Mouse (Mus musculus) midbrain, embryonic 14.5 days (tissue): Measurements from ENCODE around the gene Dsel. TPM values are rescaled to one million over a fixed set of nuclear protein-coding genes. Genes with fewer than 3 reads are reported as not detected.

Experiments used
- ATAC-seq: fragments of 200-750 bp; cut with Nextera tagmentation; 2 replicates; pipeline ENCODE4 v1.8.0; 2017; ENCODE audit warnings: moderate number of reproducible peaks, moderate library complexity; ENCODE audit not compliant: low FRiP score, low TSS enrichment
- DNase-seq: peaks from one replicate; pipeline ENCODE4 v3.0.0-alpha.2; 2015
- H3K27ac ChIP-seq: fragments of 300-500 bp; sonication (generic); replicated peaks from 2 replicates; pipeline ENCODE4 v1.5.1; 2014; ENCODE audit warnings: mild to moderate bottlenecking, low read depth, low read length, moderate library complexity
- H3K27me3 ChIP-seq: fragments of 300-500 bp; sonication (generic); 2 replicates; pipeline ENCODE4 v1.6.1; 2014; ENCODE audit warnings: low read length, control low read depth, mixed read lengths; ENCODE audit not compliant: control insufficient read depth, insufficient read depth
- H3K36me3 ChIP-seq: fragments of 300-500 bp; sonication (generic); 2 replicates; pipeline ENCODE4 v1.6.1; 2014; ENCODE audit warnings: low read length, control low read depth; ENCODE audit not compliant: control insufficient read depth, insufficient read depth
- H3K4me1 ChIP-seq: fragments of 300-500 bp; sonication (generic); 2 replicates; pipeline ENCODE4 v1.6.1; 2014; ENCODE audit warnings: mild to moderate bottlenecking, antibody characterized with exemption, low read length, control low read depth; ENCODE audit not compliant: control insufficient read depth, insufficient read depth
- H3K4me2 ChIP-seq: fragments of 300-500 bp; sonication (generic); 2 replicates; pipeline ENCODE4 v1.6.1; 2014; ENCODE audit warnings: mild to moderate bottlenecking, low read length, moderate library complexity
- H3K4me3 ChIP-seq: fragments of 300-500 bp; sonication (generic); replicated peaks from 2 replicates; pipeline ENCODE4 v1.5.1; 2014; ENCODE audit warnings: low read depth, low read length
- H3K9ac ChIP-seq: fragments of 300-500 bp; sonication (generic); replicated peaks from 2 replicates; pipeline ENCODE4 v1.6.1; 2014; ENCODE audit warnings: mild to moderate bottlenecking, low read length, moderate library complexity
- H3K9me3 ChIP-seq: fragments of 300-500 bp; sonication (generic); 2 replicates; pipeline ENCODE4 v1.6.1; 2016; ENCODE audit warnings: low read length, control low read depth, mixed read lengths; ENCODE audit not compliant: control insufficient read depth
- WGBS: fragments of 180-500 bp; shearing (Covaris S2); extraction: QIAGEN DNeasy Blood & Tissue Kit; methylation state at CpG from one replicate; pipeline ENCODE4 v1.1.7; 2014; 5-methylcytosine and 5-hydroxymethylcytosine counted together
- polyA plus RNA-seq: library from polyadenylated mRNA; unstranded; fragments of >200 nt; fragmentation: Nextera tagmentation; extraction: Ambion mirVana; gene quantifications from 2 replicates; pipeline ENCODE4 v1.2.1, GENCODE M21; 2014

Dsel gene
- 8.1 and 11.1 TPM in 2 replicates for polyA plus RNA-seq

DNA sequence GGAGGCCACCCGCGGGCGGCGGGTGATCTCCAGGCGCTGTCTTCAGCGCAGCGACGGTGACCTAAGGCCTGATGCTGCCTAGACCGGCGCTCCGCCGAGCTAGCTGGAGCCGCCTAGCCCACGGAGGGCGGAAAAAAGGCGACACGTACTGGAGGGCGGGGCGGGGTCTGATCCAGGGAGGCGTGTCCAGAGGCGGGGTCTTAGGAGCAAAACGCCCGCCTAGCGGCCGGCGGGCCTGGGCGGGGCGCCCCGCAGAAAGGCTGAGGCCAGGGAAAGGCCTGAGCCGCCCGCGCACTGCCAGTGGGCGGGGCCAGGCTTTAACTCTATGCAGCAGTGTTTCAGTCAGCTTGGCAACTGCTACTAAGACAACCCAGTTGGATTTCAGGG, at the start of gene Dsel:
Gene Dsel (minus strand): TSS at position 140 of the 387 bp plus-strand sequence.
- WGBS, result under 1% methylated on average over 33 of the region's 33 CpGs
- DNase-seq, result peak; percentile 96
- Histone ChIP-seq H3K9me3 (no peaks in the 10 kb centered on the region), H3K27ac (peak within 1 kb of the TSS; percentile 88), H3K27me3 (no peaks in the 10 kb centered on the region), H3K4me1 (0 out of 2 replicates have a peak, but pooled peaks cover 4% of the 10 kb centered on the region), H3K4me2 (peak within 1 kb of the TSS; percentile 85), H3K36me3 (no peaks in the 10 kb centered on the region), H3K4me3 (peak within 1 kb of the TSS; percentile 85), H3K9ac (peak within 1 kb of the TSS; percentile 90)
- ATAC-seq, result peak; percentile 98

DNA sequence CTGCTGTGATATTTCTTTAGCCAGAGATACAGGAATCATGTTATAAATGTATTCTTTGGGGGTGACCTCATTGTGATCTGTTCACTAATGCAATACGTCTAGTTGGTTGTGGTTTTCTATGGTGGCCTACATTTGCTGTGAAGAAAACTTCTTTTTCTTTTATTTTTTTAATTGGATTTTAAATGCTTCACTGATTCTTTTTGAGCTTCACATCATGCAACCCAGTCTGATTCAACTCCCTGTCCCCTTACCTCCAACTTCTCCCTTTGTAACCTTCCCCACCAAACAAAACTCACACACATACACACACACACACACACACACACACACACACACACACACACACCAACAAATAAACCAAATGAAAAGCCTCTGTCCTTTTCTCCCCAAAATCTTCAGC, 46.7 kb upstream of the Dsel start:
- 4% methylated on average over 1 of the region's 1 CpGs for WGBS
- no peak overlapping the region for H3K4me3 ChIP-seq
- DNase-seq (no peak), ATAC-seq (no peak)
- no peaks in the 10 kb centered on the region for H3K27me3 ChIP-seq
- no peaks in the 10 kb centered on the region for H3K36me3 ChIP-seq
- no peak overlapping the region for H3K27ac ChIP-seq
- H3K9ac ChIP-seq, result no peak overlapping the region
- H3K9me3 ChIP-seq, result no peaks in the 10 kb centered on the region
- H3K4me2 ChIP-seq, result no peak overlapping the region
- H3K4me1 ChIP-seq, result no peaks in the 10 kb centered on the region

DNA sequence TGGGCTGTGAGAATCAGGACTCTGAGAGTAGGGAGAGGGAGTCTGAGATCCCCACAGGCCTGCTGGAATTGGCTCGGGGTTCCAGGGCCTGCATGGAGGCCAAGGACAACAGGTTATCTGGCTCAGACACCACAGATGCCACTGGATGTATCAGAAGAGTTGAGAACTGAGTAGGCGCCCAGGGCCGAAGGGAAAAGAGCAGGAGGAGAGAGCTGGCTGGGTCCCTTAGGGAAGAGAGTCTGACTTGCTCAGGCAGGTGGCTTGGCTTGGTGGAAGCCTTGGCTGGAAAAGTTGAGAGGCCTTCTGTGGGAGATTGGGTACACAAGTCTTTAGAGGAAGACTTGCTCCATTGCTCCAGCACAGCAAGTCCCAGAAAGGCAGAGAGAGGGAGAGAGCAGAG, 18.6 kb upstream of the Dsel start:
- Histone ChIP-seq H3K9me3 (no peaks in the 10 kb centered on the region), H3K4me3 (no peak overlapping the region), H3K4me2 (no peak overlapping the region), H3K4me1 (no peaks in the 10 kb centered on the region), H3K27me3 (no peaks in the 10 kb centered on the region), H3K9ac (no peak overlapping the region), H3K27ac (no peak overlapping the region), H3K36me3 (no peaks in the 10 kb centered on the region)
- DNase-seq (no peak), ATAC-seq (no peak)
- 85% methylated on average over 3 of the region's 3 CpGs for WGBS

DNA sequence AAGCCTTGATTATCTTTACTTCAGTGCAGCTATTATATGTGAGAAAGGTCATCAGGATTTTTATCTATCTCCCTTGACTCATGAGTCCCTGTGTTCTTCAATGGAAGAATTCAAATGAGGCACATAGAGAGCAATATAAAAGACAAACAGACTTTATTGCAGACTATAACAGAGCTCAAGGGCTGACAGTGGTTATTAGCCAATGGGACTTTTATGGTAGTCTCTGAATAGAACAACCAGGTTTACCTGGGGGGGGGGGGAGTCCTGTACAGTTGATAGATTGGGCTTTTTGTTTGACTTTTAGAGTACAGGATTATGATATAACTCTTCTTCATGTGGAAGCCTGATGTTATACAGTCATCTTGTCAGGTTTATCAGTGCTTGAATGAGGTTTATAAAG, 11.1 kb upstream of the Dsel start:
- no peak overlapping the region for H3K4me3 ChIP-seq
- H3K9me3 ChIP-seq, result no peaks in the 10 kb centered on the region
- H3K4me2 ChIP-seq, result no peak overlapping the region
- no peaks in the 10 kb centered on the region for H3K27me3 ChIP-seq
- no peak overlapping the region for H3K27ac ChIP-seq
- no peaks in the 10 kb centered on the region for H3K4me1 ChIP-seq
- no peak overlapping the region for H3K9ac ChIP-seq
- DNase-seq, result no peak
- H3K36me3 ChIP-seq, result no peaks in the 10 kb centered on the region
- ATAC-seq, result no peak

DNA sequence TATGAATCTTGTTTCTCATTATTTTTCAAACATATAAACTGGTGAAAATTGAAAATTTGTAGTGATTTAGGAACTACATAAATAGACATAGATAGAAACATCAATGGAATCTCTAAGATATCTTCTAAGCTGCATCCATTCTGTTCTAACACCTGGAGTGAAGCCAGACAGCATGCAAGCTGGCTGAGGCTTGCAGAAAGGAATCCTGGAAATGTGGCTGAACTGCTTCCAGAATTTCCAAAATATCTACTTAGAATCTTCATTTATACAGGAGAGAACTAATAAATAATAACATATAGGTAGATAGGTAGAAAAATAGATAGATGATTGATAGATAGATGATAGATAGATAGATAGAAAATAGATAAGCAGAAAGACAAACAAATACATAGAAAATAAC, 8.5 kb upstream of the Dsel start:
- no peak for ATAC-seq

DNA sequence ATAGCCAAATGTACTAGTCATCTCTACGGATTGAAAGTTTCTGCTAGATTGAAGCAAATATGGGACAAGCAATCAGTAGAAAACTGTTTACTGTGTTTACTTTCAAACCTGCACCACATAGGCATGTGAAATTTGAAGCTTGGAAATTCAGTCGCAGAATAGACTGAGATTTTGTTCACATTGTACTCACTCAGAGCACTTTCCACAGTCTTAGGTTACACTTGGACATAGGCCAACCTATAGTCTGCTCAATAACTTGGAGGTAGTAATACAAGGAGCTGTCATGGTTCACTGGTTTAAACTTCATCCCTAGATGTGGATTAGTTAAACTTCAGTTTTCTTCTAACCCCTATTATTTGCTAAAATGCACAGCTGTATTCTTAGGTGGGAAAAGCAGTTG, 749 bp upstream of the Dsel start:
- Histone ChIP-seq H3K4me1 (0 out of 2 replicates have a peak, but pooled peaks cover 4% of the 10 kb centered on the region), H3K27ac (no peak overlapping the region), H3K9ac (no peak overlapping the region), H3K36me3 (no peaks in the 10 kb centered on the region), H3K27me3 (no peaks in the 10 kb centered on the region), H3K4me3 (no peak overlapping the region; the same call in 1 of the 2 replicates), H3K4me2 (peak overlapping the region; percentile 85), H3K9me3 (no peaks in the 10 kb centered on the region)
- no peak for ATAC-seq
- no peak for DNase-seq
- WGBS, result 64% methylated on average over 2 of the region's 2 CpGs

More for the DNA sequence above, 8.5 kb upstream of the Dsel start:
- no peak for DNase-seq
- Histone ChIP-seq H3K4me3 (no peak overlapping the region), H3K36me3 (no peaks in the 10 kb centered on the region), H3K9me3 (no peaks in the 10 kb centered on the region), H3K27me3 (no peaks in the 10 kb centered on the region), H3K27ac (no peak overlapping the region), H3K4me1 (no peaks in the 10 kb centered on the region), H3K9ac (no peak overlapping the region), H3K4me2 (no peak overlapping the region)

DNA sequence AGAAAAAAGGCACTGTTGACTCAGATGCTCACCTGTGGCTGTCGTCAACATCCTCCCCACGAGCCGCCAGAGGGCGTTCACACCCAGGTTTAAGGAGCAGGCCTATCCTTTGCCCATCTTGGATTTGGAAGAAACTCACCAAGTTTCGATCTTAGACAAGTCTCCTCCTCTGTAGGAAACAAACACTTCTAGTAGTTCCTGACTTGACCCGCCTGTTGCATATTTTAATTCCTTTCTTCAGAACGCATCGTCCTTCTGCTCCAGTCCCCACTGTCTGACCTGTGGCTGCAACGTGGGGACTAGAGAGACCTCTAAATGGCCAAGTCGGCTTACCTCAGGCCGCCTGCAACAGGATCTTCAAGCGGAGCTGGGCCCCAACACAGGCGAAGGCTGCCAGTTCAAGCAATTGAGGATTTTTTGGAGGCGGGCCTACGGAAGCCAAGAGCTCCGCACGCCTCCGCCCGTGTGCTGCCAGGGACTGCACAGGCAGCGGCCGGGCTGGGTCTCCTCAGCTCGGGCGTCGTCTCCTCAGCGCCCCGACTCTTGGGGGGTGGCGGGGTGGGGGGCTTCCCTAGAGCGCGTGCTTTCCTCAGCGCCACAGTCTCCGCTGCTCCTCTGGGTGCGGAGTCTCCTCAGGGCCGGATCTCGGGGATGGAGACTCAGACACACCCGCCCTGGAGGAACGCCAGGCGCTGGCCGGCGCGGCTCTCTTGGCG, 497 bp downstream of the Dsel start:
- no peaks in the 10 kb centered on the region for H3K27me3 ChIP-seq
- ATAC-seq, result peak; percentile 65
- DNase-seq, result peak; percentile 93
- H3K36me3 ChIP-seq, result no peaks in the 10 kb centered on the region
- H3K4me1 ChIP-seq, result 0 out of 2 replicates have a peak, but pooled peaks cover 4% of the 10 kb centered on the region
- peak overlapping the region; percentile 85 for H3K4me2 ChIP-seq
- no peaks in the 10 kb centered on the region for H3K9me3 ChIP-seq
- H3K9ac ChIP-seq, result peak overlapping the region; percentile 90
- H3K27ac ChIP-seq, result peak overlapping the region; percentile 88
- WGBS, result under 1% methylated on average over 41 of the region's 41 CpGs
- H3K4me3 ChIP-seq, result peak overlapping the region; percentile 85

DNA sequence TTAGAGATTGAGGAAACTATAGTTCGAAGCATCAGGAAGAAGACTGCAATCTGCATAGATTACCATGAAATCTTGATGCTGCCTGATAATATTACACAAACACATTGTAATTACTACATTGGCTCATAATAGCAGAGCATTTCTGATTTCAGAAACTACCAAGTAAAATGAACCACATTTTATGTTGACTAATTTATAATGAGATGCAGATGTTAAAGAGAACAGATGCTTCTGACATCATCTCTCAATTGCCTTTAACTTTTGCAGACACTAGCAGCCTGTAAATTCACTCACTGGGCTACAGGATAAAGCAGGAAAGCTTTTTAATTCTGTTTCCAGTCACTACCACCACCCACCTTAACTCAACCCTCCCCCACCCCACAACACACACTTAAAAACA, 6.9 kb downstream of the Dsel start:
- Histone ChIP-seq H3K27me3 (no peaks in the 10 kb centered on the region), H3K27ac (no peak overlapping the region), H3K9ac (no peak overlapping the region), H3K4me3 (no peak overlapping the region), H3K4me2 (no peak overlapping the region), H3K4me1 (no peaks in the 10 kb centered on the region), H3K9me3 (no peaks in the 10 kb centered on the region), H3K36me3 (no peaks in the 10 kb centered on the region)
- ATAC-seq (no peak), DNase-seq (no peak)
- WGBS, result 87% methylated on average over 1 of the region's 1 CpGs

DNA sequence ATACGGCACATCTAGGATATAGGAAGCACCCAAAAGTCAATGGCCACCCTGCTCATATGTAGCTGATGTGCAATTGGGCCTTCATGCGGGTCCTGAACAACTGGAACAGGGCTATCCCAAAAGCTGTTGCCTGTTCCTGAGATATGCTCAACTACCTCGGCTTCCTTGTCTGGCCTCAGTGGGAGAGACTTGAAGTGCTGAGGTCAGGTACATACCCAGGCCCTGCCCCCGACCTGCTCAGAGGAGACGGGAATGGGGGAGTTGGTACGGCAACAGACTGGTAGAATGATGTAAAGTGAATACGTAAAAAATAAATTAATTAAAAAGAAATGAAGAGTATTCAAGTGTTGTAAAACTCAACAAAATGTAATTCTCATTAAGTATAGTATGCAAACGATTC, 12.3 kb downstream of the Dsel start:
- Histone ChIP-seq H3K36me3 (no peaks in the 10 kb centered on the region), H3K4me1 (no peaks in the 10 kb centered on the region), H3K9ac (no peak overlapping the region), H3K27ac (no peak overlapping the region), H3K27me3 (no peaks in the 10 kb centered on the region), H3K9me3 (no peaks in the 10 kb centered on the region), H3K4me2 (no peak overlapping the region), H3K4me3 (no peak overlapping the region)
- no peak for DNase-seq
- 88% methylated on average over 8 of the region's 8 CpGs for WGBS
- ATAC-seq, result no peak
